Mouse (Mus musculus) spleen, adult 2 months (tissue): ENCODE data around the gene Pik3cd. TPM values are rescaled to one million over a fixed set of nuclear protein-coding genes. Genes with fewer than 3 reads are reported as not detected.
A peak's percentile ranks its signal among the peaks of the same experiment; 100 is the strongest.
"Not testable (repeated sequence)": the region's sequence is repeated elsewhere in the genome, so short reads cannot be mapped to it uniquely, and the experiment has no call there.

Experiments used
- DNase-seq, 2 experiments: peaks; one replicate each; pipeline versions ENCODE4 v3.0.0 to v3.0.0-alpha.2; 2012 to 2021; ENCODE audit warnings: low spot score in 2 of 2, low read depth in 1 of 2
- H3K27ac ChIP-seq: fragments of 200-500 bp; 2 replicates; pipeline ENCODE4 v1.5.1; 2012; ENCODE audit warnings: low read length, inconsistent platforms; ENCODE audit not compliant: insufficient read depth
- H3K27me3 ChIP-seq: fragments of 200-500 bp; 2 replicates; pipeline ENCODE4 v1.6.1; 2012; ENCODE audit warnings: mild to moderate bottlenecking, moderate library complexity, low read length, inconsistent platforms; ENCODE audit not compliant: control insufficient read depth, insufficient read depth
- H3K36me3 ChIP-seq: fragments of 200-500 bp; 2 replicates; pipeline ENCODE4 v1.6.1; 2012; ENCODE audit warnings: mild to moderate bottlenecking, low read length, inconsistent platforms; ENCODE audit not compliant: control insufficient read depth, insufficient read depth
- H3K4me1 ChIP-seq: fragments of 200-500 bp; 2 replicates; pipeline ENCODE4 v1.6.1; 2011; ENCODE audit warnings: inconsistent platforms; ENCODE audit not compliant: control insufficient read depth, insufficient read depth, insufficient read length
- H3K4me3 ChIP-seq: fragments of 200-500 bp; 2 replicates; pipeline ENCODE4 v1.5.1; 2011; ENCODE audit warnings: mild to moderate bottlenecking, inconsistent platforms; ENCODE audit not compliant: insufficient read depth, insufficient read length; ENCODE audit errors: extremely low read depth
- CTCF ChIP-seq: fragments of 200-500 bp; IDR thresholded peaks from 2 replicates; pipeline ENCODE4 v1.5.1; 2011; ENCODE audit warnings: mild to moderate bottlenecking, inconsistent platforms; ENCODE audit not compliant: insufficient read depth, insufficient read length, insufficient replicate concordance; ENCODE audit errors: extremely low read depth
- POLR2A ChIP-seq: fragments of 200-500 bp; IDR thresholded peaks from 2 replicates; pipeline ENCODE4 v1.6.1; 2011; ENCODE audit warnings: low read depth, low read length, inconsistent platforms
- WGBS: fragments of 180-500 bp; shearing (Covaris S2); methylation state at CpG from one replicate; pipeline ENCODE4 v1.1.7; 2018; 5-methylcytosine and 5-hydroxymethylcytosine counted together
- polyA plus RNA-seq: library from polyadenylated mRNA; depleted of rRNA; stranded (reverse); fragments of >200 nt; gene quantifications from 2 replicates; pipeline ENCODE4 v1.2.3, GENCODE M21; 2012; rRNA removed

The Pik3cd gene
- 104 and 124 TPM in 2 replicates for polyA plus RNA-seq

DNA sequence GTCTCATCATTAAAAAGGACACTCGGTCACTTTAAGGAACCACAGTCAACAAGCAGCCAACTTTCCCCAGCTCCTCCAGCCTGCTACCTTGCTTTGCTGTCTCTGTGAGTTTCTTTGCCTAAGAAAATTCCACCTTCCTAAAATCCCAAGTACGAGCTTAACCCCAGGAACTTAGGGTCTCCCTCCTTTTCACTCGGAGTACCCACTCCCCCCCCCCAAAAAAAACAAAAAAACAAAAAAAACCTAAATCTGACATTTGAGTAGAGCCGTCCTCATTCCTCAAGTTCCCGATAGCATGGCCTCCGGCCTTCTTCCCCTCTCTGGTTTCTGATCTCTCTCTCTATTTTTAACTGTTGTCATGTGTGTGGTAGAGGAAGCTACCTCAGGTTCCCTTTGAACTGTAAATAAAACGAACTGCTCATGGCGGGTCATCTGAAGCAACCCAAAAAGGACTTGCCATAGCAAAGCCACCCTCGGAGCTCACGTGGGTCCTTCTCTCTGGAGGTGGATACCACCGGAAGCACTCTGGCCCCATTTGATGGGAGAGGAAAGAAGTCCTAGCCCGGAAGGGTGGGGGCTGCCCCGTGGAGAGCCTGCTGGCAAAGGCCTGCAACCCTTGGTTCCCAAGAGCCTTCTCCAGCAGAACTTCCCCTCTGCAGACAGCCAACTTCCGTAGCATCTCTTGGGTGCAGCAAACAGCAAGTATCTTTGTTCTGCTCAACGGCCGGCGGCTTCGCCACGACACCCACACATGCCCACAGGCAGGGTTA is at the start of gene Pik3cd:
Gene Pik3cd, minus strand, starts transcription at position 362 of the 770 bp plus-strand sequence.
- Histone ChIP-seq H3K27ac (peak within 1 kb of the TSS; percentile 94), H3K4me1 (peaks cover 20% of the 10 kb centered on the region), H3K4me3 (peak within 1 kb of the TSS; percentile 56), H3K36me3 (no peaks in the 10 kb centered on the region), H3K27me3 (no peaks in the 10 kb centered on the region)
- TF ChIP-seq CTCF (no peak), POLR2A (no peak; the same call in 1 of the 2 replicates)
- peak; percentile 59 to 71 for DNase-seq
- WGBS, result 4% methylated on average over 19 of the region's 19 CpGs

DNA sequence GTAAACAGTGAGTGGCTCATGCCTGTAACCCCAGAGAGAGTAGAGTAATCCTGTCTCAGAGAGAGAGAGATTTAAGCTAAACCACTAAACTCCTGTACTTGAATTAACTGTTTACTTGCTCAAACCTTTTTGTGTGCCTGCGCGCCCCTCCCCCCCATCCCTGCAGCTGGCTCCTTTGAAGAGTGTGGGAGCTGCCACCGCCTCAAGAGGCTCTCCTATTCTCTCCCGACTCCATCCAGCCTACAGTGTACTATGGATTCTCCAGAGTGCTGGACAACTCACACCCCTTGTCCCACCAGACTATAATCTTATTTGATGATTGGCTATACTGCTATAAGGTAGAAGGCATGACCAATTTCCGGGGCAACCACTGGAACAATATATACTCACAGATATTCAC is 48.3 kb upstream of the Pik3cd start:
- DNase-seq, result no peak
- no peak for TF ChIP-seq POLR2A
- no peak for TF ChIP-seq CTCF
- 86% methylated on average over 5 of the region's 5 CpGs for WGBS

DNA sequence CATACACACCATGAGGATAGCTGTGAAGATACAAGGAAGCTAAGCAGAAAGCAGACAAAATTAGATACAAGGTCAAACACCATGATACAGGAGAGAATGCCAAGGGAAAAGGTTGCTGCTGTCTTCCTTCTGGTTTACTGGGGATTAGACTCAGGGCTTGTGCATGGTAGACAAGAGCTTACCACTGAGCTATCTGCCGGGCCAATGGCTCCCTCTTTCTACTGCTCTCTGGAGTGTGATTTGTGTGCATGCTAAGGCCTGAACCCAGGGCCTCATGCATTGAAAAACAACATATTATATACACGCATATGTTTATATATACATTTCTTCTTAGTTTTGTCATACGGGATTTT is 47.3 kb upstream of the Pik3cd start:
- WGBS, result 93% methylated on average over 3 of the region's 3 CpGs
- H3K4me1 ChIP-seq, H3K27ac ChIP-seq, H3K36me3 ChIP-seq, H3K4me3 ChIP-seq, H3K27me3 ChIP-seq, DNase-seq: not testable (repeated sequence)

More for the DNA sequence above, 48.3 kb upstream of the Pik3cd start:
- H3K36me3 ChIP-seq, result no peaks in the 10 kb centered on the region; the same call in 1 of the 2 replicates
- H3K27me3 ChIP-seq, result no peaks in the 10 kb centered on the region
- no peaks in the 10 kb centered on the region for H3K4me1 ChIP-seq
- H3K27ac ChIP-seq, result no peak overlapping the region
- no peak overlapping the region for H3K4me3 ChIP-seq

- no peak overlapping the region for H3K4me3 ChIP-seq
- H3K27ac ChIP-seq, result no peak overlapping the region
- H3K4me1 ChIP-seq, result no peaks in the 10 kb centered on the region; the same call in 1 of the 2 replicates
- WGBS, result 96% methylated on average over 18 of the region's 18 CpGs
- H3K36me3 ChIP-seq, result no peaks in the 10 kb centered on the region; the same call in 1 of the 2 replicates
- TF ChIP-seq POLR2A, result no peak
- no peak for TF ChIP-seq CTCF
- DNase-seq, result no peak
- no peaks in the 10 kb centered on the region for H3K27me3 ChIP-seq
These were observed 46.8 kb upstream of the Pik3cd start for GRCm38 (mm10) chr4:149749003-149749662.

DNA sequence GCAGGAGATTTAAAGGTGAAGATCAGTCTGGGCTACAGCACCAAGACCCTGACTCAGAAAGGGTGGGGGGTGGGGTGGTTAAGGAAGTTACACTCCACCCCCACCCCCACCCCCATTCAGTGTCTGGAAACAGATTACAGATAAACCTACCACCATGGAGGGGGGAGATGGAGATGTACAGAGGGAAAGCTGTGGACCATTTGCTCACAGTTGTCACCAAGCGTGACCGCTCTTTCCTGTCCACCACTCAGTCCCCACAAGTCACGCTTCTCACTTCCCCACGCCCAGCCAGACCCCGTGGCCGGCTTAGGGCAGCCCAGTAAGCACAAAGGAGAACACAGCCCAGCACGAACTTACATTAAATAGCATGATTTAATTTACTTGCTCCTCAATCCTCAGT is 41.7 kb upstream of the Pik3cd start:
- no peaks in the 10 kb centered on the region for H3K36me3 ChIP-seq
- WGBS, result 70% methylated on average over 7 of the region's 7 CpGs

DNA sequence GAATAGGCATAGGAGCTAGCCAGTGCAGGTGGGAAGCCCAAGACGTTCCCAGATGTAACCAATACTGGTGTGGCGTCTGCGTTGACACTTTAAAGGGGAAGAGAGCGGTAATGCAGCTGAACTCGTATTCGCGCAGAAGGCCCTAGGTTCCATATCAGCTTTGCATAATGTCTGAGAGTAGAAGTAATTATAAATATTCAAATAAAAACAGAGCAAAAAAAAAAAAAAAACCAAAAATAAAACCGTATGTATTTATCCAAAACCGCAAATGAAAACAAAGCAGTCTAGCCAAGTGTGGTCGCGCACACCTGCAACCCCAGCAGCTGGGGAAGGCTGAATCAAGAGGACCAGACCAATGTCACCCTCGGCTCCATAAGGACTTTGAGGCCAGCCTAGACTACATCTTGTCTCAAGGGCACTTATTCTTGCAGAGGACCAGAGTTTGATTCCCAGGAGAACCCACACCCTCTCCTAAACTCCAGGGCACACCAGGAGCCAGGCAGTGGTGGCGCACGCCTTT is 39.7 kb upstream of the Pik3cd start:
- Histone ChIP-seq H3K27me3 (no peaks in the 10 kb centered on the region), H3K36me3 (no peaks in the 10 kb centered on the region), H3K27ac (no peak overlapping the region), H3K4me3 (no peak overlapping the region), H3K4me1 (peaks cover 2% of the 10 kb centered on the region; the same call in 1 of the 2 replicates)
- 85% methylated on average over 14 of the region's 14 CpGs for WGBS
- no peak for TF ChIP-seq POLR2A
- no peak for TF ChIP-seq CTCF
- DNase-seq, result no peak

More for the DNA sequence above, 41.7 kb upstream of the Pik3cd start:
- Histone ChIP-seq H3K27ac (no peak overlapping the region), H3K27me3 (no peaks in the 10 kb centered on the region), H3K4me1 (no peaks in the 10 kb centered on the region; the same call in 1 of the 2 replicates), H3K4me3 (no peak overlapping the region)
- no peak for DNase-seq
- TF ChIP-seq CTCF (no peak), POLR2A (no peak)
